Mouse (Mus musculus): Measurements from ENCODE around the gene Immp2l.

The Immp2l gene

GRCm38 (mm10) chr12:41170051-41170450 is 146.2 kb downstream of the Immp2l start:
- DNase-seq (ENCODE audit: low read depth in 1 of 2, low spot score in 2 of 2): no peak

DNA sequence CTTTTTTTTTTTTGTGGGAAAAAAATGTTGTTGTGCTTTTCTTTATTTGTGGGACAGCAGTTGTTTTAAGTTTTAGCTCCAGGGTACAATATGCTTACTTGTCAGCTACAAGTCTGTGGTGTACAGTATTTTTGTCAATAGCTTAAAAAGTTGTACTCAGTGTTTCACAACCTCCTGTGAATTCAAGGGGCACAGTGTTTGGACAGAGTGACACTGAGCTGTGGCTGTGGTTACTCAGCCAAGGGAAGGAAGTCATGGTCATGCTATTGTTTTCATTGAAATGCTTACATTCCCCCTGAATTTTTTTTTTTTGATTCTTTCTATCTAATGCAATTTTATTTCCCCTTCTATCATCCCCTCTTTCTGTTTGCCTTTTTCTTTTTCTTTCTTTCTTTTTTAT is 159.0 kb downstream of the Immp2l start:
- DNase-seq (ENCODE audit: low read depth in 1 of 2, low spot score in 2 of 2): no peak

DNA sequence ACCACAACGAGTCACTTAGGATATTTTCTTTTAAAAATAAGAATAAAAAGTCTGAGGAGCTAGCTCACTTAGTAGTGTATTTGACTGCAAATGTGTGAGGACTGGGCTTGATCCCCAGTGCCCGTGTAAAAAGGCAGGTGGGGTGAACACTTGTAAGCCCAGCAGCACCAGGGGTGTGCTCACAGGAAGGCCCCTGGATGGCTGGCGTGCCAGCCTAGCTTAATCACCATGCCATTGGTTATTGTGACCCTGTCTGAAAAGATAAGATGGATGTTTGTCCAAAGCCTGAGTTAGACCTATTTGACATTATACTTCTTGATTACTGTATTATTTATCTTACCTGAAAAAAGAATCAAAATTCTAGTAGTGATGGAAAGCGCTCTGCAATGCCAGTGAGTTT is 161.2 kb downstream of the Immp2l start:
- no peak for DNase-seq (ENCODE audit: low read depth in 1 of 2, low spot score in 2 of 2)

DNA sequence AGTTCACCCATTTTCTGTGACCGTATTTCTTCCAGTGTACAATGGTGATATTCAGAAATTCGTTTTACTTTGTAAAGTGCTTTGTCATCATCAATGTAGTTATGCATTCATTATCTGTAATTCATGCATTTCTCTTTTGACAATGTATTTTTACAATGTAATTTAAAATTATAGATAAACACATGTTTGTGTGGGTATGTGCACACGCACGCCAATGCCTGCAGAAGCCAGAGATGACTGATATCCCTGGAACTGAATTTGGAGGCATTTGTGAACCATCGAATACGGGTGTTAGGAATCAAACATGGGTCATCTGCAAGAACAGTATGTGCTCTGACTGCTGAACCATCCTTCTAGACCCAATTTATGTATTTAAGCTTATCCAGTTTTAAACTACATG is 161.6 kb downstream of the Immp2l start:
- no peak for DNase-seq (ENCODE audit: low read depth in 1 of 2, low spot score in 2 of 2)

- no peak for DNase-seq (ENCODE audit: low read depth in 1 of 2, low spot score in 2 of 2)
Observed at GRCm38 (mm10) chr12:41192829-41193228, 168.9 kb downstream of the Immp2l start.

DNA sequence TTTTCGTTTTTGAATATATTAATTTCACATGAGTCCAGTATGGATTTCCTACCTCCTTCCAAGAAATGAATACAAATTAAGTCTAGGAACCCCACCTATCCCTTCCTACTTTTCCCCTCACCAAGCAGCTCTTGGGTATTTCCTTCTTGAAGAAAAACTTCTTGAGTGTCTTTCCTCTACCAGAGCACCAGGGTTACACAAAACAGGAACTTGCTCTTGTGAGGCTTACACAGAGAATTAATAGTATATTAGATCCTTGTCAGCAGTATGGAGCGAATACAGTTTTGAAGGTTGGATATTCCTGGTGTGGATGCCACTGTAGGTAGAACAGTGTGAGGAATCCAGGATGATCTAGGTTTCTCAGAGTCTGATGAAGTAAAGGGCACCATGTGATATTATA is 172.5 kb downstream of the Immp2l start:
- DNase-seq (ENCODE audit: low read depth in 1 of 2, low spot score in 2 of 2): no peak

DNA sequence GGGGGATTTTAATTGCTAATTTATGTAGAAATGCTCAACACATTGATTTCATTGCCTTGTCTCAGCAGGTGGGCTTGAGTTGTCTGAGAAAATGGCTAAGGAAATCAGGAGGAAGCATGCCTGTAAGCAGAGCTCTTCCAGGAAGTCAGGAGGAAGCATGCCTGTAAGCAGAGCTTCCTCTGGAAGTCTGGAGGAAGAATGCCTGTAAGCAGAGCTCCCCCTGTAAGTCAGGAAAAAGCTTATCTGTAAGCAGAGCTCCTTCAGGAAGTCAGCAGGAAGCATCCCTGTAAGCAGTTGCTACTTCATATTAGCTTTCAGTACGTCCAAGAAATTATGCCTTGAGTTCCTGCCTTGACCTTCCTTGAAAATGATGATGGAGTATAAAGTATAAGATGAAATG is 191.3 kb downstream of the Immp2l start:
- DNase-seq (ENCODE audit: low read depth in 1 of 2, low spot score in 2 of 2): no peak

DNA sequence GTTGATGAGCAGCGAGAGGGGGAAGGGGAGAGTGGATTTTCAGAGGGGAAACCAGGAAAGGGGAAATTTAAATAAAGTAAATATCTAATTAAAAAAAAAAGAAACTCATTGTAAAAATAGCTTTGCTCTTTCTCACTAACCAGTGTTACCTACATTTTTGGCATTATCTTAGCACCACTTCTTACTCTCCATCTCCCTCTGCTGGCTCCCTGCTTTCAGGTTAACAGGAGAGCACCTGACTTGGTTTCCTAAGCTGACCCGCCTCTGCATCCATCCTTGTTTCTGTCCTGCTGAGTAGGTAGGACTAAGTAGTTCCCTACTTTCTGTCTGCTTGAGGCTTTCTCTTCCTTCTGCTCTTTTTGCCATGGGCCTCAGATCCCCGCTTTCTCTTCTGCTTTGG is 198.0 kb downstream of the Immp2l start:
- DNase-seq (ENCODE audit: low read depth in 1 of 2, low spot score in 2 of 2): no peak

GRCm38 (mm10) chr12:41223686-41224085 is 199.8 kb downstream of the Immp2l start:
- DNase-seq (ENCODE audit: low read depth in 1 of 2, low spot score in 2 of 2): no peak

DNA sequence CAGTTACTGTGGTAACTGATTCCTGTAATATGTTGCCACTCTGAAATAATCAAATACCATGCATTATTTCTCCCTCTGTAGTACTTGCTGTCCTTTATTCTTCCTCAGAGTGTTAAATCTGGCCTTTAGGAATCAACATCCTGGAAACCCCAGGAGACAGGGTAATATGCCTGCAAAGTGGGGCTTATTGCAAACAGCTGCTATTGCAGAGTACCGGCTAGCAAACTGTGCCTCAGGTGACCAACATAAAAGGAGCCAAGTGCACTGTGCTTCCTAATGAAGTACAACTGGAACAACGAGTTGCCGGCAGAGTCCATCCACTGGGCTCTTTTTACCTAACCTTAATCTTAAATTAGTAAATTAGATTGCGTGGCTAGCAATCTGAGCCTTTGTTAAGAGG is 200.6 kb downstream of the Immp2l start:
- no peak for DNase-seq (ENCODE audit: low read depth in 1 of 2, low spot score in 2 of 2)

DNA sequence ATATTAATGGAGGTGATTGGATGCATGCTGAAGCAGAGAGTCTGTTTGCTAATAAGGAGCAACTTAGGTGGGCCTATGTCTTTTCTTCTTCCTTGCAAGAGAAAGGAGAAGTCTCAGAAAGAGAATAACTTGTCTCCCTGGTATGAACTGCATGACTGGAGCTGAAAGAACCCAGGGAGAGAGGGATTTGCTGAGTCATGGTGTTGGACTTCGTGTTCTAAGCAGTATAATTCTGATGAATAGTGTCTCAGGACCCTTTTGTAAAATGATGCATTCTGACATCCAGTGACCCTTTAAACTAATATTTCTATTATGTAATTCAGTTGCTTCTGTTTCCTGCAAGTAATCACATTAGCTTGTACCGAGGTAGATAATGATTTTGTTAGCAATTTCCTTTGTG is 208.1 kb downstream of the Immp2l start:
- DNase-seq (ENCODE audit: low read depth in 1 of 2, low spot score in 2 of 2): no peak

GRCm38 (mm10) chr12:41237880-41238279 is 214.0 kb downstream of the Immp2l start:
- no peak for DNase-seq (ENCODE audit: low read depth in 1 of 2, low spot score in 2 of 2)

- no peak for DNase-seq (ENCODE audit: low read depth in 1 of 2, low spot score in 2 of 2)
Observed at GRCm38 (mm10) chr12:41241221-41241620, 217.3 kb downstream of the Immp2l start.

DNA sequence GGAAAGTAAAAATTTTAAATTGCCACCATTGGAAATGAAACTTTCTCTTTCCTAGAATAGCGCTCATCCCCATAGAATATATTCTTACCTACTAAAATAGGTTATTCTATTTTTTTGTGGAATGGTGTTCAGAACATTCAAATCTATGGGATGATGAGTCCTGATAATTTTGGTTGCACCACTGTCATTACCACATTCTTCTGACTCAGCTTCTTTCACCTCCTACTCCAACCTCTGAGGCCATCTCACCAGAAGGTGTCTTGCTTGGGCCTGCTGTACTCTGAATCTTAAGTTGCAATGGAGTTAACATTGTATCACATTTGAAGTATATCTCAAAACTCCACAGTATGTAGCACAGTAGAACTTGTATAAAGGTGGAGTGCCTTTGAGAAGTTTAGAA is 224.4 kb downstream of the Immp2l start:
- DNase-seq (ENCODE audit: low read depth in 1 of 2, low spot score in 2 of 2): no peak

DNA sequence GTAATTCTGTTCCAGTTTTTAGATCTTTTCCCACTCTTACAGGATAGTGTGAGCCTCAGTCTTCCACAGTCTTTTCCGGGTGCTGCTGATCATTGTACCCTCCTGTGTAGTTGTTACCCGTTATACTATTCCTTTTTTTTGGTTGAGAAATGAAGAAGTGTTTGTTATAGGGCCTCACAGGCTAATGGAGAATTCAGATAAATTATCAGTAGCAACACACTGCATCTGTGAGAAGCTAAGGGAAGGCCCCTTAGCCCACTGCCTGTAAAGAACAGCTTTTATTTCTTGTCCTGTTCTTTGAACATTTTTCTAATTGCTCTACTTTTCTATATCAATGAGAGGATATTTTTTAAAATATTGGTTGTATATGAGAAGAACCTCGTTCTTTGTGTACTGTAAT is 226.2 kb downstream of the Immp2l start:
- no peak for DNase-seq (ENCODE audit: low read depth in 1 of 2, low spot score in 2 of 2)

GRCm38 (mm10) chr12:41257905-41258304 is 234.0 kb downstream of the Immp2l start:
- no peak for DNase-seq (ENCODE audit: low read depth in 1 of 2, low spot score in 2 of 2)

GRCm38 (mm10) chr12:41259608-41260007 is 235.7 kb downstream of the Immp2l start:
- no peak for DNase-seq (ENCODE audit: low read depth in 1 of 2, low spot score in 2 of 2)

DNA sequence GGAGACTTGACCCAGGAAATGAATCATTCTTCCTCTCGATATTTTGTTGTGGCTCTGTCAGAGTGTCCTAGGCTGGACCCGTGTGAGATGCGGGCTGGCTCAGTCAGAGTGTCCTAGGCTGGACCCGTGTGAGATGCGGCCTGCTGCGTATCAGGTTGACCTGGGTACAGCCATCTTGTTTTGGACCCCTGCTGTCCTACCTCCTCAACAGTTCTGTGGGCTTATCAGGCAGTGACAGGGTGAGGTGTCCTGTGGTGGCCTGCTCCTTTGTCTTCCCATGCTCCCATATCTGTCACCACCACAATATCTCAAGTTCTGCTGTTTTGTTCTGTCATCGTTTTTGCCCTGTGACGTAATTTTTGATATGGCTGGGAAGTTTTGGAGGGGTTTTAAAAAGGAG is 250.2 kb downstream of the Immp2l start:
- no peak for DNase-seq (ENCODE audit: low read depth in 1 of 2, low spot score in 2 of 2)

GRCm38 (mm10) chr12:41275361-41275760 is 251.5 kb downstream of the Immp2l start:
- no peak for DNase-seq (ENCODE audit: low read depth in 1 of 2, low spot score in 2 of 2)

DNA sequence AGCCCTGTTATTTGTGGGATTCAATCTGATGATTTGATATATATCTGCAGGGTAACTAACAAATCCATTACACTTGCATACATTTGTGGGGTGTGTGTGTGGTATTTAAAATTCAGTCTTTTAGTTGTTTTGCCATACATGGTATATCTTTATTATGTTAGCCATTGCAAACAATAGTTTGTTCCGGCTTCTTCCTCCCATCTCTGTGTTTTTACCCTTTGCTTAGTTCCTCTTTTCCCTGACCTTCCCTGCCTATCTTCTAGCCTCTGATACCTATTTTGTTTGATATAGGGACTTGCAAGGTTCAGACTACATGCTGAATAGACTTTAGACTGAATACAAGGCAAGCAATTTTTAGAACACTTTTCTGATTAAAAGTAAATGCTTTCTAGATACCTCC is 254.0 kb downstream of the Immp2l start:
- DNase-seq (ENCODE audit: low read depth in 1 of 2, low spot score in 2 of 2): no peak

DNA sequence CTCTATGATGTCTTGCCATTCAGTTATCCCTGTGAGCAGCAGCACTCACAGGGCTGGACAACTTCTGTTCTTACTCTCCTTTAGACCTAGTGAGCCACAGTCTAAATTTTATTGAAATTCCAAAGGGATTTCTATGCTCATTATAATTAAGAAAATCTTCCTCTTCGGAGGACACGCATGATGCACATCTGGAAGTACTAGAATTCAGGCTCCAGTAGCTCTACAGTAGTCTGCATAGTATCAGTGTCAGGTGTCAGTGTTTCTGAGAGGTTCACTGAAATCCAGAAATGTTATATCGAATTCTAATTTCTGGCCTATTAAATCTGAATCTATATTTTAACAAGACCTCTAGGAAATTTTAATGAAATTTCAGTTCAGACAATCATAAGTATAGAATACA is 265.2 kb downstream of the Immp2l start:
- no peak for DNase-seq (ENCODE audit: low read depth in 1 of 2, low spot score in 2 of 2)

- DNase-seq (ENCODE audit: low read depth in 1 of 2, low spot score in 2 of 2): no peak
Observed at GRCm38 (mm10) chr12:41307015-41307414, 283.1 kb downstream of the Immp2l start.

GRCm38 (mm10) chr12:41308726-41309680 is 285.1 kb downstream of the Immp2l start:
- DNase-seq (ENCODE audit: low read depth in 1 of 2, low spot score in 2 of 2): no peak

All from monocyte, adult 2 months (primary cell).